ENCODE assay signal across 29 mouse cellular contexts in genomic region chr8:11510971-11511370, GRCm38 (mm10). TPM values are rescaled to one million over a fixed set of nuclear protein-coding genes. Genes with fewer than 3 reads are reported as not detected.
DNase-seq lines count a peak whose midpoint lies in the region; ATAC-seq and TF ChIP-seq lines count a peak whose summit lies in the region.
"Had no signal": no experiment of that assay in that cellular context is flagged by ENCODE, and none has a peak within 500 bp of the region (broad histone marks: within the 10 kb centered on the region; RNA-seq: fewer than 3 reads in every experiment).

No protein-coding gene starts in this region.

- WGBS in heart, embryonic 16.5 days: 59% methylated on average over 5 of the region's 5 CpGs

- no peak for TF ChIP-seq RAD21 in MEL (IDR thresholded peaks at IDR 0.05; ENCODE audit: low read depth, low read length)

- ATAC-seq in heart, embryonic 16.5 days (replicated peaks; ENCODE audit: extremely low read depth, insufficient read depth, low FRiP score): peak; percentile 45; the same call in 1 of the 2 replicates
- ATAC-seq: CD4-positive, CD25-positive, alpha-beta regulatory T cell, adult 4 months; forebrain, embryonic 15.5 days; hindbrain, embryonic 16.5 days; intestine, embryonic 15.5 days; Patski had no signal

- no peak for TF ChIP-seq CTCF in MEL (IDR thresholded peaks at IDR 0.05 in 2 of 3, conservative IDR thresholded peaks at IDR 0.05 in 1 of 3; ENCODE audit: control insufficient read depth in 1 of 3, insufficient read depth in 1 of 3, low read depth in 2 of 3, low read length in 3 of 3, poor library complexity in 1 of 3, severe bottlenecking in 1 of 3)

- no peaks in the 10 kb centered on the region for H3K9me3 ChIP-seq in heart, embryonic 16.5 days (replicated peaks; ENCODE audit: control insufficient read depth, low read length)
- H3K9me3 ChIP-seq in MEL (replicated peaks; ENCODE audit: insufficient read depth, low read length): no peaks in the 10 kb centered on the region
- H3K9me3 ChIP-seq: embryonic facial prominence, embryonic 10.5 days; embryonic facial prominence, embryonic 13.5 days; forebrain, embryonic 12.5 days; forebrain, embryonic 15.5 days; hindbrain, embryonic 10.5 days; hindbrain, embryonic 13.5 days; intestine, embryonic 15.5 days had no signal

- H3K4me2 ChIP-seq in heart, embryonic 16.5 days (ENCODE audit: low read depth, low read length): no peak overlapping the region
- H3K4me2 ChIP-seq: embryonic facial prominence, embryonic 13.5 days; forebrain, embryonic 12.5 days; forebrain, embryonic 15.5 days; heart, embryonic 11.5 days; hindbrain, embryonic 13.5 days; intestine, embryonic 15.5 days had no signal

- no peak overlapping the region for H3K9ac ChIP-seq in heart, embryonic 16.5 days (ENCODE audit: low read length)
- H3K9ac ChIP-seq in MEL (ENCODE audit: control insufficient read depth, low read depth, low read length, poor library complexity, severe bottlenecking): no peak overlapping the region
- H3K9ac ChIP-seq: embryonic facial prominence, embryonic 13.5 days; forebrain, embryonic 12.5 days; forebrain, embryonic 15.5 days; hindbrain, embryonic 13.5 days; intestine, embryonic 15.5 days had no signal

- H3K4me3 ChIP-seq in heart, embryonic 16.5 days (ENCODE audit: low read length): no peak overlapping the region
- no peak overlapping the region for H3K4me3 ChIP-seq in MEL (ENCODE audit: control insufficient read depth in 1 of 2, insufficient read depth in 1 of 2, low read depth in 2 of 2, low read length in 2 of 2)
- H3K4me3 ChIP-seq: embryonic facial prominence, embryonic 10.5 days; embryonic facial prominence, embryonic 13.5 days; erythroblast, embryonic 14.5 days; forebrain, embryonic 12.5 days; forebrain, embryonic 15.5 days; hindbrain, embryonic 10.5 days; hindbrain, embryonic 13.5 days; intestine, embryonic 15.5 days had no signal

- H3K27me3 ChIP-seq in heart, embryonic 16.5 days (ENCODE audit: control insufficient read depth, insufficient read depth, low read length): no peaks in the 10 kb centered on the region
- H3K27me3 ChIP-seq in MEL (ENCODE audit: control insufficient read depth in 1 of 2, insufficient read depth in 2 of 2, low read length in 2 of 2): no peaks in the 10 kb centered on the region
- H3K27me3 ChIP-seq: embryonic facial prominence, embryonic 13.5 days; forebrain, embryonic 12.5 days; forebrain, embryonic 15.5 days; hindbrain, embryonic 13.5 days; intestine, embryonic 15.5 days; Patski had no signal

- intact Hi-C loops in heart, postnatal 10 days (cut with DNase I): no loop called here

- TF ChIP-seq EP300 in MEL (IDR thresholded peaks at IDR 0.05; ENCODE audit: low read depth in 1 of 2, low read length in 2 of 2): no peak

- TF ChIP-seq POLR2A in MEL (IDR thresholded peaks at IDR 0.05; ENCODE audit: control insufficient read depth in 1 of 2, insufficient read depth in 1 of 2, low read depth in 1 of 2, low read length in 2 of 2, poor library complexity in 1 of 2): no peak

- no peak for DNase-seq in heart, postnatal 10 days
- DNase-seq in layer of hippocampus, adult 9-11 months: peak; percentile 32
- no peak for DNase-seq in layer of hippocampus, adult 11-12 months (ENCODE audit: low spot score)
- DNase-seq in MEL (ENCODE audit: low read depth, low spot score) (no peak), MN1 (ENCODE audit: low spot score) (peak; percentile 74)
- no peak for DNase-seq in embryo, embryonic 9.5 days (ENCODE audit: extremely low spot score)
- DNase-seq in frontal cortex, postnatal 14 days (ENCODE audit: low spot score in 2 of 2): no peak
- DNase-seq: adrenal gland, postnatal 10 days; adrenal gland, postnatal 36 days; cerebellum, adult 11 months; cerebellum, adult 2 months; cerebellum, adult 9-11 months; cerebellum, postnatal 25 days; gastrocnemius, postnatal 10 days; gastrocnemius, postnatal 36 days; heart, postnatal 36 days had no signal

- H3K27ac ChIP-seq in heart, embryonic 16.5 days (ENCODE audit: low read length): 0 out of 2 replicates have a peak overlapping the region, but pooled peaks have one; percentile 37
- no peak overlapping the region for H3K27ac ChIP-seq in MEL (ENCODE audit: control insufficient read depth, low read depth, low read length)
- H3K27ac ChIP-seq: embryonic facial prominence, embryonic 10.5 days; embryonic facial prominence, embryonic 13.5 days; forebrain, embryonic 12.5 days; forebrain, embryonic 15.5 days; hindbrain, embryonic 10.5 days; hindbrain, embryonic 13.5 days; intestine, embryonic 15.5 days had no signal

- H3K79me2 ChIP-seq in MEL (ENCODE audit: control insufficient read depth, insufficient read depth, low read length, poor library complexity): no peaks in the 10 kb centered on the region

- peaks cover 55% of the 10 kb centered on the region for H3K36me3 ChIP-seq in heart, embryonic 16.5 days (ENCODE audit: control insufficient read depth, insufficient read depth)
- peaks cover 9 to 14% of the 10 kb centered on the region in 2 experiments for H3K36me3 ChIP-seq in MEL (ENCODE audit: control insufficient read depth in 1 of 2, insufficient read depth in 2 of 2, low read length in 2 of 2)

- H3K4me1 ChIP-seq in heart, embryonic 16.5 days (ENCODE audit: control insufficient read depth, insufficient read depth, low read length): peaks cover 5% of the 10 kb centered on the region
- H3K4me1 ChIP-seq in MEL (ENCODE audit: control insufficient read depth in 1 of 2, insufficient read depth in 2 of 2, low read length in 2 of 2): peaks cover 0 to 22% of the 10 kb centered on the region in 2 experiments; a peak in 2 of 4 replicates
- H3K4me1 ChIP-seq: forebrain, embryonic 12.5 days; forebrain, embryonic 15.5 days; hindbrain, embryonic 10.5 days; hindbrain, embryonic 13.5 days; intestine, embryonic 15.5 days had no signal

TF ChIP-seq in MEL, 35 proteins besides CTCF, POLR2A, EP300 and RAD21:
- TF ChIP-seq POLR2AphosphoS2 (IDR thresholded peaks at IDR 0.05; ENCODE audit: low read length): peak; percentile 48; the same call in 1 of the 2 replicates
- TF ChIP-seq ETS1 (IDR thresholded peaks at IDR 0.05; ENCODE audit: low read depth, low read length): no peak
- no peak for TF ChIP-seq MYC (IDR thresholded peaks at IDR 0.05; ENCODE audit: low read depth, low read length)
- TF ChIP-seq SIN3A (IDR thresholded peaks at IDR 0.05; ENCODE audit: low read length): no peak
- no peak for TF ChIP-seq GATA1 (IDR thresholded peaks at IDR 0.05; ENCODE audit: low read depth, low read length)

RNA-seq across cellular contexts. Expression of gene Naxd, which starts 13.7 kb away (rescaled TPM):
- 90.8 and 93.1 TPM in 2 replicates for polyA plus RNA-seq in heart, embryonic 16.5 days (2015; fragmentation: Nextera tagmentation; extraction: Ambion mirVana)
- total RNA-seq in heart, postnatal 10 days (2021): 10 to 100 TPM; 40.2 to 41.7 TPM
- 54.8 and 60.9 TPM in 2 replicates for total RNA-seq in MEL (2012; rRNA removed)
- polyA plus RNA-seq in MEL (2012; ENCODE audit: insufficient read depth in 1 of 2, insufficient read length in 2 of 2, low read depth in 1 of 2, low replicate concordance in 2 of 2, missing spikeins in 1 of 2): 10 to 100 TPM in 1 of 2 experiments, not detected in 1; 72.3 TPM

RNA-seq across cellular contexts. Expression of gene Rab20, which starts 32.5 kb away (rescaled TPM):
- polyA plus RNA-seq in heart, embryonic 16.5 days (2015; fragmentation: Nextera tagmentation; extraction: Ambion mirVana): 44.7 and 47.8 TPM in 2 replicates
- 10 to 100 TPM; 28.6 to 30.4 TPM for total RNA-seq in heart, postnatal 10 days (2021)
- total RNA-seq in MEL (2012; rRNA removed): 8.4 and 10.4 TPM in 2 replicates
- polyA plus RNA-seq in MEL (2012; ENCODE audit: insufficient read depth in 1 of 2, insufficient read length in 2 of 2, low read depth in 1 of 2, low replicate concordance in 2 of 2, missing spikeins in 1 of 2): 1 to 10 TPM in 1 of 2 experiments, not detected in 1; 9.5 TPM

RNA-seq across cellular contexts. Expression of gene Cars2, which starts 39.6 kb away (rescaled TPM):
- 33.2 and 36.0 TPM in 2 replicates for polyA plus RNA-seq in heart, embryonic 16.5 days (2015; fragmentation: Nextera tagmentation; extraction: Ambion mirVana)
- total RNA-seq in heart, postnatal 10 days (2021): 10 to 100 TPM; 35.1 to 35.9 TPM
- 60.1 and 62.8 TPM in 2 replicates for total RNA-seq in MEL (2012; rRNA removed)
- polyA plus RNA-seq in MEL (2012; ENCODE audit: insufficient read depth in 1 of 2, insufficient read length in 2 of 2, low read depth in 1 of 2, low replicate concordance in 2 of 2, missing spikeins in 1 of 2): 10 to 100 TPM in 1 of 2 experiments, not detected in 1; 63.8 TPM

RNA-seq across cellular contexts. Expression of gene Ing1, which starts 44.4 kb away (rescaled TPM):
- 26.3 and 29.1 TPM in 2 replicates for polyA plus RNA-seq in heart, embryonic 16.5 days (2015; fragmentation: Nextera tagmentation; extraction: Ambion mirVana)
- 10 to 100 TPM; 29.3 to 30.3 TPM for total RNA-seq in heart, postnatal 10 days (2021)
- total RNA-seq in MEL (2012; rRNA removed): 35.9 and 36.2 TPM in 2 replicates
- 10 to 100 TPM in 1 of 2 experiments, not detected in 1; 91.0 TPM for polyA plus RNA-seq in MEL (2012; ENCODE audit: insufficient read depth in 1 of 2, insufficient read length in 2 of 2, low read depth in 1 of 2, low replicate concordance in 2 of 2, missing spikeins in 1 of 2)

Comparison
In these comparisons a context has a peak if more than half of its experiments do, and no peak if none do; other contexts are left out.
1. DNase-seq: peak in layer of hippocampus, adult 9-11 months (single experiment) and MN1 (single experiment); none in heart, postnatal 10 days (0 of 2), layer of hippocampus, adult 11-12 months (single experiment), MEL (single experiment), embryo, embryonic 9.5 days (single experiment) and frontal cortex, postnatal 14 days (0 of 2).